Mouse (Mus musculus): ENCODE measurements around the gene Cd70.

GRCm38 (mm10) chr17:57173351-57173750 lies 23.8 kb upstream of the Cd70 start:
- no peak for TF ChIP-seq GATA1 (IDR thresholded peaks at IDR 0.05; ENCODE audit: low read length)
- TF ChIP-seq TAL1 (IDR thresholded peaks at IDR 0.05; ENCODE audit: low read length): no peak
